Mouse (Mus musculus) induced T-regulatory cell, adult 2 months (primary cell): Measurements from ENCODE around the gene Olfr164.

Experiments
- DNase-seq: peaks from one replicate; pipeline ENCODE4 v3.0.0-alpha.2; 2012; ENCODE audit warnings: low read depth

Olfr164 gene

GRCm38 (mm10) chr16:19313964-19314363, at the start of gene Olfr164:
TSS of gene Olfr164 (minus strand) at chr16:19314064.
- no peak for DNase-seq

GRCm38 (mm10) chr16:19349111-19349510, 35.2 kb upstream of the Olfr164 start:
- DNase-seq = no peak

GRCm38 (mm10) chr16:19263235-19263634, 50.6 kb downstream of the Olfr164 start:
- DNase-seq = peak; percentile 2

- DNase-seq = no peak
Observed at GRCm38 (mm10) chr16:19260780-19261179, 53.1 kb downstream of the Olfr164 start.

- no peak for DNase-seq
Observed at GRCm38 (mm10) chr16:19245835-19246234, 68.0 kb downstream of the Olfr164 start.

GRCm38 (mm10) chr16:19241539-19242025, 72.3 kb downstream of the Olfr164 start:
- DNase-seq = no peak

GRCm38 (mm10) chr16:19240792-19241538, 72.9 kb downstream of the Olfr164 start:
- no peak for DNase-seq

- no peak for DNase-seq
Observed at GRCm38 (mm10) chr16:19236719-19237118, 77.1 kb downstream of the Olfr164 start.
